Mouse (Mus musculus): ENCODE results near the gene Rbm18.
A peak's percentile ranks its signal among the peaks of the same experiment; 100 is the strongest.

The Rbm18 gene

GRCm38 (mm10) chr2:36104436-36104955, 32.1 kb downstream of the Rbm18 start:
- DNase-seq (ENCODE audit: low spot score): no peak

- DNase-seq (ENCODE audit: low spot score): no peak
Observed at GRCm38 (mm10) chr2:36103555-36104367, 32.8 kb downstream of the Rbm18 start.

- no peak for DNase-seq (ENCODE audit: low spot score)
Observed at GRCm38 (mm10) chr2:36103069-36103554, 33.5 kb downstream of the Rbm18 start.

- no peak for DNase-seq (ENCODE audit: low spot score)
Observed at GRCm38 (mm10) chr2:36102559-36102946, 34.0 kb downstream of the Rbm18 start.

- DNase-seq (ENCODE audit: low spot score): no peak
Observed at GRCm38 (mm10) chr2:36101866-36102558, 34.6 kb downstream of the Rbm18 start.

- no peak for DNase-seq (ENCODE audit: low spot score)
Observed at GRCm38 (mm10) chr2:36099739-36100138, 36.8 kb downstream of the Rbm18 start.

GRCm38 (mm10) chr2:36098021-36098420, 38.6 kb downstream of the Rbm18 start:
- no peak for DNase-seq (ENCODE audit: low spot score)

GRCm38 (mm10) chr2:36097129-36097815, 39.3 kb downstream of the Rbm18 start:
- no peak for DNase-seq (ENCODE audit: low spot score)

GRCm38 (mm10) chr2:36093914-36094475, 42.6 kb downstream of the Rbm18 start:
- DNase-seq (ENCODE audit: low spot score): no peak

GRCm38 (mm10) chr2:36093301-36093700, 43.3 kb downstream of the Rbm18 start:
- no peak for DNase-seq (ENCODE audit: low spot score)

GRCm38 (mm10) chr2:36092748-36093147, 43.8 kb downstream of the Rbm18 start:
- no peak for DNase-seq (ENCODE audit: low spot score)

- peak; percentile 59 for DNase-seq (ENCODE audit: low spot score)
Observed at GRCm38 (mm10) chr2:36090853-36091741, 45.5 kb downstream of the Rbm18 start.

GRCm38 (mm10) chr2:36089190-36089589, 47.4 kb downstream of the Rbm18 start:
- no peak for DNase-seq (ENCODE audit: low spot score)

GRCm38 (mm10) chr2:36085041-36085440, 51.5 kb downstream of the Rbm18 start:
- no peak for DNase-seq (ENCODE audit: low spot score)

GRCm38 (mm10) chr2:36082802-36083580, 53.6 kb downstream of the Rbm18 start:
- DNase-seq (ENCODE audit: low spot score): no peak

GRCm38 (mm10) chr2:36081446-36081845, 55.1 kb downstream of the Rbm18 start:
- no peak for DNase-seq (ENCODE audit: low spot score)

- DNase-seq (ENCODE audit: low spot score): no peak
Observed at GRCm38 (mm10) chr2:36077160-36077761, 59.3 kb downstream of the Rbm18 start.

GRCm38 (mm10) chr2:36075210-36075609, 61.4 kb downstream of the Rbm18 start:
- DNase-seq (ENCODE audit: low spot score): no peak

- DNase-seq (ENCODE audit: low spot score): no peak
Observed at GRCm38 (mm10) chr2:36073781-36074180, 62.8 kb downstream of the Rbm18 start.
